Mouse (Mus musculus) left cerebral cortex, adult 18-20 months (tissue): ENCODE measurements around the gene Klhdc8a. TPM values are rescaled to one million over a fixed set of nuclear protein-coding genes. Genes with fewer than 3 reads are reported as not detected.

Experiments
- DNase-seq, 2 experiments: peaks; one replicate each; pipeline ENCODE4 v3.0.0; 2021 to 2022; ENCODE audit warnings: low spot score in 2 of 2, mixed read lengths in 1 of 2
- total RNA-seq, 2 experiments: library from RNA; stranded (reverse); gene quantifications; 2 replicates each; pipeline ENCODE4 v1.2.3; 2021

Klhdc8a gene
- total RNA-seq, 2 experiments from 2014 or later: 11.7 to 14.5 TPM

DNA sequence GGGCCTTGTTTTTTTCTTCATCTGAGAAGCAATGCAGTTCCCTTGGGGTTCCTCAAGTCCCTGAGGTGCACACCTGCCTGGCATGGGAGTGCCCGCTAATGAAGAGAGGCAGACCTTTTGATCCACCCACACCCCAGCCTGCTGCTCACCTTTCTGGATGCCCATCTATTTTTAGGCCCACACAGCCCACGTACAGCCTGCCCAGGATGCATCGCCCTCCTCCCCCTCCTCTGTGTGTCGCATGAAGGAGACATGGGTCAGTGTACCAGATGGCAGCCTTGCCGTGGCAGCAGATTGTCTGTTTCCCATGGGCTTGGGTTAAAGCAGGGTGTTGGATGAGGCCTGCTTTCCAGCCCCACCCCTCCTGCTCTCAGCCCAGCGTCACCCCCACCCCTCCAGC lies 8.5 kb upstream of the Klhdc8a start:
- DNase-seq: no peak

GRCm38 (mm10) chr1:132290921-132291675 lies 7.3 kb upstream of the Klhdc8a start:
- DNase-seq: no peak

- DNase-seq: no peak
These were observed 6.7 kb upstream of the Klhdc8a start for GRCm38 (mm10) chr1:132291706-132292105.

DNA sequence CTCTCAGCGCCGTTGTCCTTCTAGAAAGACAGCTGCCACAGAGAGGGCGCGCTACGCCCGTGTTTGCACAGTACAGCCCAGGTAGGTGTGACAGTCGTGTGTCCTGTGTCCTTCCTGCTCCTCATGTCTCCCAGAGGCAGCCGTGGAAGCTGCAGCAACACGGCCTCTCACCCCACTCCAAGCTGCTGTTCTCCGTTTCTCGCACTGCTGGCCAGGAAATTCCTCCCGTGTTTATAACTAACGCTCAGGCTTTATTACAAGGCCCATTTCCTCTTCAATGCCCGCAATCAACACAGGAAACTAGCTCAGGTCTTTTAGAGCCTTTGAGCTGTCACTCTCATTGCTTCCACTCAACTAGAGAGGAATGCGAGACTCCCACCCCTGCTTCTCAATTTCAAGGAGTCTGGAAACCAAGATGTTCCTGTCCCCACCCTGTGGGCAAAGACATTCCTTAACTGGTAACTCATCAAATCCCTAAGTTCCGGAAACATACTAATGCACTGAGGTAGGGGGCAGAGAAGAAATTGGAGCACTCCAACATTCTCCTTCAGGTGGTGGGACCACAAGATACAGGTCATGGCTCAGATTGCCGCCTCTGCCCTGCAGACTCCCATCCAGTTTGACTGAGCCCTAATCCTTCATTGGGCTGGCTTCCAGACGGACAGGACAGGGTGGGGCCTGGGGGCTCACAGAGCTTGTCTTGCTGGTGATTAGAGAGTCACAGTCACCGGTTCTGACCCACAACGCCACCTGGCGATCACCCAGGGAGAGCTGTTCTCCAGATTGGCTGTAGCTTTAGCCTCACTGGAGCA lies 5.9 kb upstream of the Klhdc8a start:
- DNase-seq: no peak

DNA sequence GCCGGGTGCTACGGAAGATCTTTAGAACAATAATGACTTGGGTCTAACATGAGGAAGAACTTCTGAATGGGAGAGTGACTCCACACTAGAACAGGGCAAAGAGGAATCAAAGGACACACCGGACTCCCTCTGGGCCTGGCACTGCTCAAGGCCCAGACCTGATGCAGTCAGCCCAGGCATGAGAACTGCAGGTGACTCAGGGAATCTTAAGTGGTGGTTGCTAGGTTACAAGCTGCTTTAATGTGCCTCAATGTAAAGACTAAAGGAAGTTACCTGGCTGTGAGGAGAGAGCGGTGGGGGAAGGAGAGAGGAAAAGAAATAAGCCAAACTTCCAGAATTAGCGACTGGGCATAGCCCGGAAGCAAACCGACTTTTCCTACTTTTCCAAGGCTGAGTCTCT lies 2.9 kb upstream of the Klhdc8a start:
- DNase-seq: no peak

- DNase-seq: peak in 1 of 2 experiments; percentile 23
These were observed 2.4 kb upstream of the Klhdc8a start for GRCm38 (mm10) chr1:132296051-132296450.

DNA sequence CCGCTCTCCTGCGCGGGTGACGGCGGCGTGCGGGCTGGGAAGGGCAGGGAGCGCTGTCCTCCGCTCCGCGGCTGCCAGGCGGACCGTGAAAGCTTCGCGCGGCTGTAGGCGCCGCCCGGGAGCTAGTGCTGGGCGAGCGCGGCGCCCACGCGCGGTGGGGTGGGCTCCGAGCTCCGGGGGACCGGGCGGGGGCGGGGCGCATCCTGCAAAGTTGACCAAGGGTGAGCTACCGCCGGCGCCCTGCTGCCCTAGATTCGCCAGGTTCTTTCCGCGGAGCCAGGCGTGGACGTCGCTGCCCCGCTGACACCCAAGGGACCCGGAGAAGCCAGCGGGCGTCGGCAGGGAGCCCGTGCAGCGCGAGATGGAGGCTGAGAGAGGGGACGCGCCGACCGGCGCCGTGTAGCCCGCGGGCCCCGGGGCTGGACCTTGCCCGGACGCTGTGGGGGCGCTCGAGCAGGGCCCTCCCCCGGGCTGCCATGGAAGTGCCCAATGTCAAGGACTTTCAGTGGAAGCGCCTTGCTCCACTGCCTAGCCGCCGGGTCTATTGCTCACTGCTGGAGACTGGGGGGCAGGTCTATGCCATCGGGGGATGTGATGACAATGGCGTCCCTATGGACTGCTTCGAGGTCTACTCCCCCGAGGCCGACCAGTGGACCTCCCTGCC lies 507 bp downstream of the Klhdc8a start:
- peak in 1 of 2 experiments; percentile 51 for DNase-seq

- no peak for DNase-seq
These were observed 1.3 kb downstream of the Klhdc8a start for GRCm38 (mm10) chr1:132299744-132300143.

- no peak for DNase-seq
These were observed 2.8 kb downstream of the Klhdc8a start for GRCm38 (mm10) chr1:132301242-132301641.

DNA sequence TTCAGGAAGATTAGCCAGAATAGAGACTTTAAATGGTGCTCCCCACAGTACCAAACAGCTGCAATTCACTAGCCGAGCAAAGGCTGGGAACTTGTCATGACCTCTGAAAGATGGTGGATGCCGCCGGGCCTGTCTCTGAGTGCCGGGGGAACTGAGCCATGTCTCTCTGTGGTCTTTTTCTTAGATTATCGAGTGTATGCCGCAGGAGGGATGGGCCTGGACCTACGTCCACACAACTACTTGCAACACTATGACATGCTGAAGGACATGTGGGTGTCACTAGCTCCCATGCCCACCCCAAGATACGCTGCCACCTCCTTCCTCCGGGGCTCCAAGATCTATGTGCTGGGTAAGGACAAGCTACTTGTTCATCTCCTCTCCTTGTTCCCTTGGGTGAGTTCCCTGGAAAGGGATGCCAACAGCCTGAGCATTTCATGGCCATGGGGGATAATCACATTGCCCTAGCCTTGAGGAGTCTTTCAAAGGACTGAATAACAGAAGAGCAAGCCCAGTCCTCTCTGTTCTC lies 4.0 kb downstream of the Klhdc8a start:
- no peak for DNase-seq

GRCm38 (mm10) chr1:132304618-132305214 lies 6.3 kb downstream of the Klhdc8a start:
- DNase-seq: no peak

- DNase-seq: peak; percentile 47 to 66
These were observed 7.7 kb downstream of the Klhdc8a start for GRCm38 (mm10) chr1:132306160-132306559.

DNA sequence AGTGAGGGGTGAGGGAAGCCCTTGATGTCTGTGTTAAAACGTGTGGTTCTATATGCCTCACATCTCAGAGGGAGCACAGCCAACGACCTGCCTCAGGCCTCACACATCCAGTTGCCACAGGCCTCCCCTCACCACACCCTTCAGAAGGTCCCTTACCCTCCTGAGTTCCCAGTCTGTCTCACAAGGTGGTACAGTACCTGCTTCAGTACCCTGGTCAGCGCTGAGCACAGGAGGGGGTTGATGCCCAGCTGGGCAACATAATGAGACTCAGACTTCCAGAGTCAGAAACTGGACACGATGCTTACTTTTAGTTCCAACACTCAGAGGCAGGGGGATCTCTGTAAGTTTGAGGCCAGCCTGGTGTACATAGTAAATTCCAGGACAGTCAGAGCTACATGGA lies 8.4 kb downstream of the Klhdc8a start:
- DNase-seq: no peak

DNA sequence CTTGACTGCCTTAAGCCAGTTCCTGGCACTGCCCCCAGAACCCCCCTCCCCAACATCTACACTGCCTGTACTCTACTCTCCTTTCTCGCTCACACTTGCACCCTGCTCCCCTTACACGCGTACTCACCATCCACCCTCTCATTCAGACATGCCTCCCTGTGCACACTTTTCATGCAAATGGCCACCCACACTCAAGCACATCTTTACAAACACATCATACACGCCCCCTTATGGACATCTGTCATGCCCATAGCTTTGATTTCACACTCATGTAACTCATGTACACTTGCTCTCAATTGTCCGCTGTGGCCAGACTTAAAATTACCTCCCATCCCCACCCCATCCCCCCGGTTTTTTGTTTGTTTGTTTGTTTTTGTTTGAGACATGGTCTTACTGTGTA lies 9.5 kb downstream of the Klhdc8a start:
- DNase-seq: peak in 1 of 2 experiments; percentile 34

- no peak for DNase-seq
These were observed 10.2 kb downstream of the Klhdc8a start for GRCm38 (mm10) chr1:132308674-132309073.

- no peak for DNase-seq
These were observed 12.3 kb downstream of the Klhdc8a start for GRCm38 (mm10) chr1:132310754-132311153.

DNA sequence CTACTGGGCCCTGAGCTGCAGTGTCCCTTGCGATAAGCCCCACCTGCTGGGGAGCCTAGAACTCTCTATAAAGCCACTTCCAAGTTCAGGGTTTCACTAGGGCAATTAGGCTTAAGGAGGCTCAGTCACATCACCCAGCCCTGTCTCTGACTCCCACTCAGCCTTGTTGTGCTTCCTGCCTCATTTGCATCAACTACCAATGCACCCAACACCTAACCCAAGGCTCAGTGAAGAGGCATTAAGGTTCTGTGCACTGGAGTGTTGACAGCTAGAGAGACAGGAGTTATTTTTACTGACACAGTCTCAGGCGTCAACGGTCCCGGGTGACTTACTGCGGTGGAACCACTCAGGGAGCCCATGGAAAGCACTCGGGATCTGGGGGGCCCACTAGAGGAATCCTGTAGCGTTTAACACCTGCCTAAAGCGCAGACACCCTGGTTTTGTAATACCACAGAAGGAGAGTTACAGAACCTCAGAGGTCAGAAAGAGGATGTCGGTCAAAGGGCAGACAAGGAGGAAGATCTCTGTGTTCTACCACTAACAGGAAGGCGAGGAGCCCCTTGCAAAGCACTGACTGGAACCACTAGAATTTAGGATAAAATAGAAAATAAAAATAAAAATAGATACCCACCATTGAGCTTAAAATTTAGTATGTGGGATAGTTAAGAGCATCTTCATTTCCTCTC lies 12.9 kb downstream of the Klhdc8a start:
- no peak for DNase-seq

GRCm38 (mm10) chr1:132312043-132312442 lies 13.6 kb downstream of the Klhdc8a start:
- no peak for DNase-seq

GRCm38 (mm10) chr1:132312703-132313102 lies 14.3 kb downstream of the Klhdc8a start:
- DNase-seq: peak; percentile 45 to 59

GRCm38 (mm10) chr1:132315889-132316624 lies 17.6 kb downstream of the Klhdc8a start, which contains the start of gene Nuak2:
Gene Nuak2, plus strand, starts transcription at chr1:132316126.
- DNase-seq: peak; percentile 69 to 72
